Mouse (Mus musculus) c-Kit-positive CD71-positive TER-119-negative erythroid progenitor cells, embryonic 14.5 days (primary cell): Measurements from ENCODE around the gene Eme1.

Experiments used
- DNase-seq: peaks from one replicate; pipeline ENCODE4 v3.0.0-alpha.2; 2013; ENCODE audit warnings: low read depth

The Eme1 gene

GRCm38 (mm10) chr11:94646457-94646856 lies 7.3 kb downstream of the Eme1 start:
- no peak for DNase-seq

DNA sequence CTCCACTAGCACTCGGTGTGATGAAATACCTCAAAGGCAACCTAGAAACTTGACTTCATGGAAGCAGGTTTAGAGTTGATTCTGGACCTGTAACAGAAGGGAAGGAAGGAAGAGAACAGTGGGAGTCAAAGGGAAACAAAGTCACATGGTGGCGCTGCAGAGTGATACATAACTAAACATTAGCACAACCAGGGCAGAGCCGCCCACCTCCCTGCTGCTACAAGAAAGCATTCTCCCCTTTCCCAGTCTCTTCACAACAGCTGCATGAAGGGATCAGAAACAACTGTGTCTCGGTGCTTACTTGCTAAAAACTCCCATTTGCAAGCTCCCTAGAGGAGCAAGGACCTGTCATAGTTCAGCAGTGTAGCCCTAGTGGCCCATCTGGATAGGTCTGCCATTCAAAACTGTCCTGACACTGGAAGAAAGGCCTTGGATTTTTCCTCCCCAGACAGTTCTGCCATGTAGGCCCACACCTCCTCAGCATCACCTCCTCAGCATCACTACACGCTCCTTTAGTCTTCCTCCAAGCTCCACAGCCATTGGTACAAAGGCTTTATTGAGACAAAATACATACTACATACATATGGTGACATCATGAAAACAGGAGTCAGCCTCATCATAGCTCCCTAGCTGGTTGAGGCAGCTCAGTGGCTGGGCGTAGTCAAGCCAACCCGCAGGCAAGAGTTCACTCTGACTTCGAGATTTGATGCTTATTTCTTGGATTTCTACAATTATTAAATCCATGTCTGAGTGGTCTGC lies 9.1 kb downstream of the Eme1 start:
- no peak for DNase-seq

GRCm38 (mm10) chr11:94634431-94634830 lies 19.3 kb downstream of the Eme1 start:
- no peak for DNase-seq

DNA sequence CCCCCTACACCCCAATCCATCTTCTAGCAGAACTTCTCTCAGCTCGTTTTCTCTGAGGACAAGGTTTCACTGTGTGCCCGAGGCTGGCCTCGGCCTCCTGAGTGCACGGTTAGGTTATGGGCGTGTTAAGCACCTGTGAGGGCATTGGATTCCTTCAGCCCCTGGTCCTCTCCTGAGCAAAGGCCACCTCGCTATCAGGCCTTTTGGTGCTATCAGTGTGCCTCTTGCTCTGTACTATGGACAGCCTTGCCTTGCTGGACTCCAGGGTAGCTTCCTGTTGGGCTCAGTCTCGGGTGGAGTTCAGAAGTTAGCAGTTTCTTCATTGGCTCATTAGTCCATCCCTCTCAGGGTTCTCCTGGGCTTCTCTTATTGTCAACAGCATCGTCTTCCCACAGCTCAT lies 20.8 kb downstream of the Eme1 start:
- DNase-seq = no peak

GRCm38 (mm10) chr11:94631969-94632368 lies 21.8 kb downstream of the Eme1 start:
- DNase-seq = no peak

DNA sequence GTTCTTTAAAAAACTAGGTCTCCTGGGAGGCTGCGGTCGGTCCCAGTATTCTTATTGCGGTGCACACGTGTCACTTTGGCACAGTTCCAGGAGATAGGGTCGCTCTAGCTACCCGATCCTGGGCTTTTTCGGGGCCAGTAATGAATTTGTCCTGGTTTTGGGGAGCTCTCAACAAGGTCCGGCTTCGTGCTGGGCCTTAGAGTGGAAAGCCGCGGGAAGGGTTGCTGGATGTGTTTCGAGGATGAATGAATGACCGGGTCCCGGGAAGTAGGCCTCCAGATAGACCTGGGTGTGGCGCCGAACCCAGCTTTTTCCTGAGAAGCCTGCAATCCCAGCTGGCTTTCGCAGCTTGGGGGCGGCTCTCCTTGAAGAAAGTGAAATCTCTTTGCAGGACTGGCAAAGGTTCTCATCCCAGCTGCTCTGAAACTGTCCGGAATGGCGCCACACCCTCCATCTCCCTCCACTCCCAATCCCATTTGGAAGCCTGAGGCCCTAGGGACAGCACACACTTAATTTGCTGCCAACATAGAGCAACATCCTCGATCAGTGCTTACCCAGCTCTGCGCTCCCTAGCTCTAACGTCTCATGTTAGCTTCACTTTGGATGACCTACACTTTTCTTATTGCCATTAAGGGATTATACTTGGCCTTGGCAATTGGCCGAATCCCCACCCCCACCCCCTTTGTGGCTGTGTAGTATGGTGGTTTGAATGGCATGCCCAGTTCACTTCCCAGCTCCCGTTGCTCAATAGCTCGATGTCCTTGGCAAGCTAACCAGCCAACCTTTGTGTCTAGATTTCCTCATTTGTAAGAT lies 23.4 kb downstream of the Eme1 start:
- peak; percentile 25 for DNase-seq

DNA sequence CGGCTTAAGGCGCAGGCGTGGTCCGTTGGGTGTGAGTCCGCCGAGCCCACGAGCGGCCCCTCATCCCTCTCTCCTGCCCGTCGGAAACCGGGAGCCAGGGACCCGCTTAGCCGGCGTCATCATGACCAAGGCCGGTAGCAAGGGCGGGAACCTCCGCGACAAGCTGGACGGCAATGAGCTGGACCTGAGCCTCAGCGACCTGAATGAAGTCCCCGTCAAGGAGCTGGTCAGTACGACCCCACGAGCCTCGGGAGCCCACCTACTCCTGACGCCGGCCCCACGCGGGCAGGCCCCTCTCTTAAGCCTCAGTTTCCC lies 23.9 kb downstream of the Eme1 start:
- no peak for DNase-seq

DNA sequence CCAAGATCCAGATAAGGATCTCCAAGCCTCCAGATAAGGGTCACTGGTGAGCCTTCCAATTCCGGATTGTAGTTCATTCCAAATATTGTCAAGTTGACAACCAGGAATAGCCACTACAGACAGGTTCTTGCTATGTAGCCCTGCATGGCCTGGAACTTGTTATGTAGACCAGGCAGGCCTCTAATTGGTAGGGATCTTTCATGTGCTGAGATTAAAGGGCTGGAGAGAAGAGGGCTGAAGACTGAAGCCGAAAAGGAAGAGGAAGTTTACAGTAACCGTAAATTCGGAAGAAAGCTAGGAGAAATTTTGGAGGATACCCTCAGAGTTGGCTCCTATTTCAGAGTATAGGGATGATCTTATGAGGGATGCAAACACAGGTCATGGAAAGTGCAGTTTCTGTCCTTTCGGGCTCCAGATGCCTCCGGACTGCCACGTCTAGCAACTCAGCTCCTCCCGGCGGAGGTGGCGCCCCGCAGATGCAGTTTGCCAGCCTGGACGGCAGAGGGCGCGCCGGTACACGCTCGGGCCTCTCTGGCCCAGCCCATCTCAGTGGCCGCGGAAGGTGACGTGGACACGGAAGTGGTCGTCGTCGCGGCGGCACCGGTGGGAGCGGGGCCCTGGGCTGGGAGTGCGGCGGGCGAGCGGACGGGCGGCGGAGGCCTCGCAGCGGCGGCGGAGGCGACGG lies 24.4 kb downstream of the Eme1 start, which contains the start of gene Lrrc59:
Lrrc59 (plus strand) TSS at position 569 of the 685 bp plus-strand sequence.
- DNase-seq = peak; percentile 80

DNA sequence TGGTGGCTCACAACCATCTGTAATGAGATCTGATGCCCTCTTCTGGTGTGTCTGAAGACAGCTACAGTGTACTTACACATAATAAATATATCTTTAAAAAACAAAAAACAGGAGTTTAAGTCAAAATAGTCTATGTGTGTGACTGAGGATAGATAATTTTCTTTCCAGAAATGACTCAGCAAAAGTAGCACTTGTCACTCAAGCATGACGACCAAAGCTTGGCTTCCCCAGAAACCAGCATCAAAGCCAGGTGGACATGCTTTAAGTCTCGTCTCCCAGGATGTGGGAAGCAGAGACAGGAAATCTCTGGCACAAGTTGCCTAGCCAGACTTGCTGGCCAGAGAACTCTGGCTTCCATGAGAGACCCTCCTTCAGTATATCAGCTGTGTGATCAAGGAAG lies 31.6 kb downstream of the Eme1 start:
- DNase-seq = peak; percentile 20

- DNase-seq = no peak
Observed at GRCm38 (mm10) chr11:94621458-94621852, 32.3 kb downstream of the Eme1 start.

DNA sequence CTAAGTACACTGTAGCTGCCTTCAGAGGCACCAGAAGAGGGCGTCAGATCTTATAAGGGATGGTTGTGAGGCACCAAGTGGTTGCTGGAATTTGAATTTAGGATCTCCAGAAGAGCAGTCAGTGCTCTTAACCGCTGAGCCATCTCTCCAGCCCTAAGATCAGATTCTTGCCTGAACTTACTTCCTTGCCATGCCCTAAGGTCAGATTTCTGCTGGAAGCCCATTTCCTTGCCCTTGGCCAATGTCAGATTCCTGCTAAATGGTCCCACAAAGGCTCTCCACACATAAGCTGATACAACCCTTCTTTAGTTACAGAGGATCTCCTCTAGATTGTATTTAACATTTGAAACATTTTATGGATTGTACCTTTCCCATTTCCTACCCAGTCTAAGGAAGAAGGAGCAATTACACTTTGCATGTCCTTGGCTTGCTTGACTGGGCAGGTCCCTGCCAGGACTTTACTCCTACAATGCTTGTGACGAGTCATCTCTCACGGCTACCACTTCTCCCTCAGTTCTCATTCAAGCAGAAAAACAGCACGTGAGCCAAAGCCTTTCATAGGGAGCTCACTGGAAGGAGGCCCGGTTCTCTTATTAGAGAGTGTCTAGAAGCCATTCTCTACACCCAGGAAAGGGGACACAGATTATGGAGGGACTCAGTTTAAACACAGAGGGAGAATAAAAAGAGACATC lies 32.9 kb downstream of the Eme1 start:
- DNase-seq = no peak

- DNase-seq = no peak
Observed at GRCm38 (mm10) chr11:94617646-94618045, 36.1 kb downstream of the Eme1 start.

DNA sequence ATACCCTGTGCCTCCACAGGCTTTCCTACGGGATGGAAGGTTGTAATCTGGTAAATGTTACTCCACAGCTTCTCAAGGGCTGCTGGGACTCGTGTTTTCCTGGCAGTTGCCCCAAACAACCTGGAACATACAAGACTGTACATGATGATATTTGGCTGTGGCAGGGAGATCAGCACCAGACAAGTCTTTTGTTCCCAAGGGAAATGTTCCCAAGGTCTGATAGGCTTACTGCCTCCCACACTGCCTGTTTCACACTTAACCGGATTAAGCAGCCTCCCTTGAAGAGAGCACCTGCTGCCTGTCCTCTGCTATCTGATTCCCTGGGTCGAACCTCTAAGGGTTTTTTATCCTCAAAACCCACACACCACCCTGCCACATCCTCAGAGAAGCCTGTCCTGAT lies 38.3 kb downstream of the Eme1 start:
- DNase-seq = no peak

- no peak for DNase-seq
Observed at GRCm38 (mm10) chr11:94614603-94615002, 39.2 kb downstream of the Eme1 start.

DNA sequence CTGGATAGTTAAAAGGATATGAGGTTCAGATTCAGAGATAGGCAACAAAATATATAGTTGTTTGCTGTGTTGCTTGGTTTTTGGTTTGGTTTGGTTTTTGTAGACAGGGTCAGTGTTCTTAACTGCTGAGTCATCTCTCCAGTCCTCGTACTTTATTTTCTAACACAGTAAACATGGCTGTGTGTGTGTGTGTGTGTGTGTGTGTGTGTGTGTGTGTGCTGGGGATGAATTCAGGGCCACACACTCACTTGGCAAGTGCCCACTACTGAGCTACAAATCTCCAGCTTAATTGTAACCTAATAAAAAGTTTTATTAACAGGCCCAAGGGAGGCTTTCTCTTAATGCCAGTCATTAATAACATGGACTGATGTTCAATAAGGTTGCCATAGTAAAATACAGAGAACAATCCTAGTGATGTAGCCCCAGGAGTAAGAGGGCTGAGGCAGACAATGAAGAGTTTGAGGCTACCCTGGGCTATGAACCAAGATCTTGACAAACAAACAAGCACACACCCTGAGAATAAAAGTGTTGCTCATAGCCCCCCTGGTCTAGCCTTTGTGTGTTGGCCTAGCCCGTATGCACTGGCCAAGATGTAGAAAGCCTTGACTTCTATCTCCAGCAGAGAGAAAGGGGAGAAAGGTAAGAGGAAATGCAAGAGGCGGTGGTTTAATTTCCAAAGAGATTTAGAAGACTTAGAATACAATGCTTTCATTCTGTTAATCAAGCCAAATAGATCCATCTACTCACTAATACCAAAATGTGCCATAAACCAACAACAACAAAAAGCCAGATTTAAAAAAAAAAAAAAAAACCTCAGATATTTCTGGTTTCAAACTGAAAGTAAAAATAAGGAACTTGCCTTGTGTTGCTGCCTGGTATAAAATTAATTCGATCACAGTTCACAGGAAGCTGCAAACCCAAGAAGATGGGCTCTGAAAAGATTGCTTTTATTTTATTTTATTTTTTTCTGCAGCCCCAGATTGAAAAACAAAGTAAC lies 42.7 kb downstream of the Eme1 start:
- DNase-seq = no peak

DNA sequence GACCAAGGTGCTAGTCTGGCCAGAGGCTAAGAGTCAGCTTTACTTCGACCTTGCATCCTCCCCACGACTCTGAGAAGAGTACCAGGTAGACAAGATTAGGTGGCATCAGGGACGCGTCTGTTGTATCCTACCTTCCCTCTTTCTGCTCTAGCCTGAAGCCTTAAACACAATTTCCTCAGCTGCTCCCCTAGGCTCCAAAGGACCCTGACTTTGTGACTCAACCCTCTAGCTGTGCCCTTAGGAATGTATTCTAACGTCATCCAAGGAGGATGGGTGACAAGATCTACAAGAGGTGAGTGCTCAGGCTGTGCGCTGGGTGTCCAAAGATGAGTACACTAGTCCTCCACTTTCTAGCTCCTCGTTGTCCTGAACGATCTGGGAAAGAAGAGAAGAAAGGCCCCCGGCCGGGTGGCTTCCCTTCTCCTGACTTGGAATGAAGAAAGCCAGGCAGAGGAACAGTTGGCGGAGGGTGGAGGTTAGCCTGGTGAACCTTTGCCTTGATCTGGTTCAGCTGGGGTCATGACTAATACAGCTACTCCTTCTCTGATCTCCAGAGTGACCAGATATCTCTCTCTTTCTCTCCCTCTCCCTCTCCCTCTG lies 51.3 kb downstream of the Eme1 start:
- DNase-seq = no peak

GRCm38 (mm10) chr11:94601321-94602281 lies 52.2 kb downstream of the Eme1 start, which contains the start of gene Acsf2:
Gene Acsf2, minus strand, starts transcription at chr11:94601871.
- DNase-seq = no peak

DNA sequence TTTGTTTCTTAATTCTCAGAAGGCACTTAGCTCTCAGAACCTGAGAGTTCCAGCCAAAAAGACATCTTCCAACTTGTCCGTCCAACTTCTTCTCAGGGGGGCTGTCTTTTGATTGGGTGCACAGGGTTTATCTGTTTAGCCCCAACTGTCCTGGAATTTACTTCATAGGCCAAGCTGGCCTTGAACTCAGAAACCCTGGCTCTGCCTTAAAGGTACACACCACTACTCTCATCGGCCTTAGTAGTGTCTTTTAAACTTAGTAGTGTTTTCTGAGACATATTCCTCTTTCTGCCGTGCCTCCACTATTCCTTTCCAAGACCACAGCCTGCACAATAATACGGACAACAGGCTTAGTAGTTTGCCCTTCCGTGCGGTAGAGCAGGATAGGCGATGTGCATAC lies 53.3 kb downstream of the Eme1 start:
- no peak for DNase-seq

DNA sequence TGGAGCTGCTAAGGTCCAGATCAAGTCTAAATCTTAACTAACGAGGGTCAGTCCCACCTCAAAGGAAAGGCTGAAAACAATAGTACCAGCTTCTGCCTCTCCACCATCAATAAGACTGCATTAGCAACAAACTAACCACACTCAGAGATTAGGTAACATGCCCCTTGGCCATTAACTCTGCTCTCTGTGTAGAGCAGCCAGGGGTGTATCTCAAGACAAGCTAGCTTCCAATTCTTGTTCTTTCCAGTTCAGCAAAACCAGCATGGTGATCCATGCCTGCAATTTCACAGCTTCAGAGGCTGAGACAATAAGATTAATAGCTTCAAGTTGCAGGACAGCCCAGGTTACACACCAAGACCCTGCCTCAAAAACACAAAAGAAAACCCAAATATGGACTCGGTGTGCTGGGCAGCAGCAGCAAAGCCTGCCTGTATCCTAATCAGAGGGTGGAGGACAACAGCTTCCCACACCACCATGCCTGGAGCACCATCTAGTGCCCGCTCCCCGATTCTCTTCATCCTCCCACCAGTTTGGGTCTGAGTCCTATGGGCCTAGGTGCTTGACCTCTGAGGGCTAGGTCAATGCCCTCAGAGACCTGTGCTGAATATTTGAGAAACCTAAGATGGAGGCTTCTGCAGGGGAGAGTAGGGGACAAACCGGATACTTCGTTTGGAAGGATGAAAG lies 55.2 kb downstream of the Eme1 start:
- DNase-seq = no peak
